Mouse (Mus musculus) G1E (cell line): ENCODE results near the gene Tpp2. TPM values are rescaled to one million over a fixed set of nuclear protein-coding genes. Genes with fewer than 3 reads are reported as not detected.

Experiments used
- ATAC-seq: 2 replicates; pipeline ENCODE4 v1.8.0; 2016; ENCODE audit warnings: mild to moderate bottlenecking; ENCODE audit not compliant: insufficient number of reproducible peaks, poor library complexity, low FRiP score, severe bottlenecking; ENCODE audit errors: extremely low read depth
- DNase-seq: peaks from one replicate; pipeline ENCODE4 v3.0.0; 2012; ENCODE audit warnings: low spot score
- H3K27me3 ChIP-seq: 2 replicates; pipeline ENCODE4 v1.6.1; 2012; ENCODE audit warnings: mild to moderate bottlenecking, low read length, inconsistent platforms; ENCODE audit not compliant: insufficient read depth
- H3K36me3 ChIP-seq: replicated peaks from 2 replicates; pipeline ENCODE3; 2012; ENCODE audit warnings: mild to moderate bottlenecking, inconsistent platforms
- H3K4me1 ChIP-seq: 2 replicates; pipeline ENCODE4 v1.6.1; 2012; ENCODE audit warnings: low read depth, low read length, inconsistent platforms, mixed read lengths; ENCODE audit not compliant: insufficient read depth
- H3K4me3 ChIP-seq: 2 replicates; pipeline ENCODE4 v1.5.1; 2012; ENCODE audit warnings: low read depth, mild to moderate bottlenecking, inconsistent platforms, low read length, moderate library complexity, mixed read lengths
- H3K9me3 ChIP-seq: replicated peaks from 2 replicates; pipeline ENCODE4 v1.6.1; 2012; ENCODE audit warnings: inconsistent platforms
- CTCF ChIP-seq: IDR thresholded peaks from 2 replicates; pipeline ENCODE4 v1.5.1; 2012; ENCODE audit warnings: low read depth, low read length, inconsistent platforms, mixed read lengths
- GATA1 ChIP-seq: IDR thresholded peaks from 2 replicates; pipeline ENCODE4 v1.6.1; 2012; ENCODE audit warnings: borderline replicate concordance, low read length, inconsistent platforms, mixed read lengths
- GATA2 ChIP-seq: IDR thresholded peaks from 2 replicates; pipeline ENCODE4 v1.6.1; 2012; ENCODE audit warnings: low read depth, low read length, inconsistent platforms, borderline replicate concordance
- POLR2AphosphoS5 ChIP-seq: IDR thresholded peaks from 2 replicates; pipeline ENCODE4 v1.6.1; 2012; ENCODE audit warnings: low read depth, low read length, inconsistent platforms; ENCODE audit not compliant: insufficient replicate concordance
- TAL1 ChIP-seq: conservative IDR thresholded peaks from 2 replicates; pipeline ENCODE4 v1.6.1; 2012; ENCODE audit warnings: low read depth, low read length, inconsistent platforms, mixed read lengths
- polyA plus RNA-seq: library from polyadenylated mRNA; stranded (reverse); fragments of >175 nt; gene quantifications from 2 replicates; pipeline ENCODE4 v1.2.3, GENCODE M21; 2012
- total RNA-seq, 2 experiments: library from RNA; stranded (forward) in 1 of 2; stranded (reverse) in 1 of 2; fragments of 200-1000 nt in 1 of 2; fragments of >200 nt in 1 of 2; fragmentation: Nextera tagmentation in 1 of 2; gene quantifications; 2 replicates each; pipeline ENCODE4 v1.2.3; 2014 to 2017

Tpp2 gene
- total and polyA plus RNA-seq, 3 experiments: 19.0 to 246 (median 215) TPM

DNA sequence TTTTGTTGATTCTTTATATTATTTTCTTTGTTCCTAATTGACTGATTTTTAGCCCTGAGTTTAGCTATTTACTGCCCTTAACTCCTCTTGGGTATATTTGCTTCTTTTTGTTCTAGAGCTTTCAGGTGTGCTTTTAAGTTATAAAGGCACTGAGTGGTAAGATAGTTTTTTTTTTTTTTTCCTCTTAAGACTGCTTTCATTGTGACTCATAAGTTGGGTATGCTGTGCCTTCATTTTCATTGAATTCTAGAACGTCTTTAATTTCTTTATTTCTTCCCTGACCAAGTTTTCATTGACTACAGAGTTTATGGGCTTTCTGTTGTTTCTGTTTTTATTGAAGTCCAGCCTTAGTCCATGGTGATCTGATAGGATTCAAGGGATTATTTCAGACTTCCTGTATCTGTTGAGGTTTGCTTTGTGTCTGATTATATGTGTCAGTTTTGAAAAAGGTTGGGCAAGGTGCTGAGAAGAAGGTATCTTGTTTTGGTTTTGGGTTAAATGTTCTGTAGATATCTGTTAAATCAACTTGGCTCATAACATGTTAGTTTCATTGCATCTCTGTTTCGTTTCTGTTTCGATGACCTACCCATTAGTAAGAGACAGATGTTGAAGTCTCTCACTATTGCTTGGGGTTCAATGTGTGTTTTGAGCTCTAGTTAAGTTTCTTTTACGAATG is 63.6 kb downstream of the Tpp2 start:
- no peak overlapping the region for H3K4me3 ChIP-seq
- TF ChIP-seq GATA2 (no peak), POLR2AphosphoS5 (no peak), GATA1 (no peak), TAL1 (no peak), CTCF (no peak)
- H3K27me3 ChIP-seq: no peaks in the 10 kb centered on the region
- H3K36me3 ChIP-seq: peaks cover 79% of the 10 kb centered on the region
- H3K9me3 ChIP-seq: no peaks in the 10 kb centered on the region
- H3K4me1 ChIP-seq: no peaks in the 10 kb centered on the region
- ATAC-seq: no peak
- DNase-seq: no peak

DNA sequence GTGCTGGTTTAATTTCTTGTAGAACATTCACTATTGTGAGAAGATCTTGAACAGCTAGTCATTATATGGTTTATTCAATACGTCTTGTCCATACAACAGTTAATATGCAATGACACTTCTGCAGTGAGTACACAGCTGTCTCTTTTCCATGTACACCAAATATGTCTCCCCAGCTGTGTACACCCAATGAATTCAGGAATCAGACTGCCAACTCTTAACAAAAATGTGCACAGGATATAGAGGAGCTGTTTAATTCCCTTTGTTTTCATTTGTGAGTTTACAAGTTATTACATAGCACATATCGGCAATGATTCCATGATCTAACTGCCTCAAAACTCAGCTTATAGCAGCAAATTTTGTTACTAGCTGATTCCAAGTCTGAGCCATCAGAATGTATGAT is 71.1 kb downstream of the Tpp2 start:
- ATAC-seq (no peak), DNase-seq (no peak)
- TF ChIP-seq TAL1 (no peak), GATA1 (no peak)
- H3K4me1 ChIP-seq: no peaks in the 10 kb centered on the region
- H3K36me3 ChIP-seq: peaks cover 84% of the 10 kb centered on the region
- no peaks in the 10 kb centered on the region for H3K9me3 ChIP-seq
- H3K4me3 ChIP-seq: no peak overlapping the region
- H3K27me3 ChIP-seq: no peaks in the 10 kb centered on the region

- Histone ChIP-seq H3K4me1 (no peaks in the 10 kb centered on the region), H3K36me3 (peaks cover 8% of the 10 kb centered on the region), H3K4me3 (no peak overlapping the region), H3K27me3 (peaks cover 13% of the 10 kb centered on the region), H3K9me3 (no peaks in the 10 kb centered on the region)
- no peak for TF ChIP-seq CTCF
- TF ChIP-seq TAL1: no peak
- TF ChIP-seq GATA1: no peak
- no peak for TF ChIP-seq POLR2AphosphoS5
- no peak for TF ChIP-seq GATA2
- DNase-seq: no peak
- no peak for ATAC-seq
Measured at GRCm38 (mm10) chr1:44015556-44015955, 82.1 kb downstream of the Tpp2 start.

GRCm38 (mm10) chr1:44019934-44020333 is 86.5 kb downstream of the Tpp2 start, which contains the start of gene Mettl21c:
Gene Mettl21c (minus strand): TSS chr1:44020034.
- H3K27me3 ChIP-seq: peaks cover 31% of the 10 kb centered on the region
- H3K4me1 ChIP-seq: no peaks in the 10 kb centered on the region
- TF ChIP-seq GATA2 (no peak), CTCF (no peak), GATA1 (no peak), POLR2AphosphoS5 (no peak), TAL1 (no peak)
- no peak within 1 kb of the TSS for H3K4me3 ChIP-seq
- ATAC-seq: no peak
- no peaks in the 10 kb centered on the region for H3K9me3 ChIP-seq
- no peaks in the 10 kb centered on the region for H3K36me3 ChIP-seq
- no peak for DNase-seq

DNA sequence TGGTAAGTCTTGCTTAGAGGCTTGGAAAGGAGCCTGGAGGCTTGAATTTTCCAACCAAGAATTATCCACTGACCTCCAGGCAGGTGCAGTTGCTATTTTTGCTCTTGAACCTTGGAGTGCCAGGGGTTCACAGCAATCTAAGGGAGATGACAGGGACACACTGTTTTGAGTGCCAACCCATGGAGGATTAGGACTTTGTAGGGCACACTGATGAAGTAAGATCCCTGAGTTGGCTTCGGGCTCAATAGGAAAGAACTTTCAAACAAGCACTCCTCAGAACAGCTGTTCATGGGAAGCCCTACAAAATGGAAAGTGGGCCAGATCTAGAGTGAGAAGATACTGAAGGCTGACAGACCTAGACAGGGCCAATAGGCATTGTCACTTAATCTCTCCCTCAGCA is 89.2 kb downstream of the Tpp2 start:
- no peak overlapping the region for H3K4me3 ChIP-seq
- no peaks in the 10 kb centered on the region for H3K4me1 ChIP-seq
- ATAC-seq (no peak), DNase-seq (no peak)
- H3K36me3 ChIP-seq: no peaks in the 10 kb centered on the region
- no peaks in the 10 kb centered on the region for H3K9me3 ChIP-seq
- peaks cover 31% of the 10 kb centered on the region for H3K27me3 ChIP-seq
- TF ChIP-seq GATA2 (no peak), TAL1 (no peak), POLR2AphosphoS5 (no peak), CTCF (no peak), GATA1 (no peak)

- Histone ChIP-seq H3K4me3 (no peak overlapping the region), H3K27me3 (peaks cover 15% of the 10 kb centered on the region), H3K9me3 (no peaks in the 10 kb centered on the region), H3K36me3 (no peaks in the 10 kb centered on the region), H3K4me1 (no peaks in the 10 kb centered on the region)
- ATAC-seq: no peak
- TF ChIP-seq GATA2: no peak
- TF ChIP-seq CTCF: no peak
- TF ChIP-seq GATA1: no peak
- no peak for TF ChIP-seq TAL1
- no peak for TF ChIP-seq POLR2AphosphoS5
- no peak for DNase-seq
Measured at GRCm38 (mm10) chr1:44027651-44028050, 94.2 kb downstream of the Tpp2 start.

GRCm38 (mm10) chr1:44032213-44032612 is 98.8 kb downstream of the Tpp2 start:
- TF ChIP-seq GATA1 (no peak), POLR2AphosphoS5 (no peak), GATA2 (no peak), CTCF (no peak), TAL1 (no peak)
- H3K9me3 ChIP-seq: no peaks in the 10 kb centered on the region
- H3K4me3 ChIP-seq: no peak overlapping the region
- no peak for ATAC-seq
- no peaks in the 10 kb centered on the region for H3K4me1 ChIP-seq
- DNase-seq: no peak
- peaks cover 21% of the 10 kb centered on the region for H3K27me3 ChIP-seq
- no peaks in the 10 kb centered on the region for H3K36me3 ChIP-seq
